Mouse (Mus musculus) cerebellum, adult 9-11 months (tissue): Measurements from ENCODE around the gene Errfi1.

Experiments used
- DNase-seq: peaks from one replicate; pipeline ENCODE4 v3.0.0; 2022

Errfi1 gene

DNA sequence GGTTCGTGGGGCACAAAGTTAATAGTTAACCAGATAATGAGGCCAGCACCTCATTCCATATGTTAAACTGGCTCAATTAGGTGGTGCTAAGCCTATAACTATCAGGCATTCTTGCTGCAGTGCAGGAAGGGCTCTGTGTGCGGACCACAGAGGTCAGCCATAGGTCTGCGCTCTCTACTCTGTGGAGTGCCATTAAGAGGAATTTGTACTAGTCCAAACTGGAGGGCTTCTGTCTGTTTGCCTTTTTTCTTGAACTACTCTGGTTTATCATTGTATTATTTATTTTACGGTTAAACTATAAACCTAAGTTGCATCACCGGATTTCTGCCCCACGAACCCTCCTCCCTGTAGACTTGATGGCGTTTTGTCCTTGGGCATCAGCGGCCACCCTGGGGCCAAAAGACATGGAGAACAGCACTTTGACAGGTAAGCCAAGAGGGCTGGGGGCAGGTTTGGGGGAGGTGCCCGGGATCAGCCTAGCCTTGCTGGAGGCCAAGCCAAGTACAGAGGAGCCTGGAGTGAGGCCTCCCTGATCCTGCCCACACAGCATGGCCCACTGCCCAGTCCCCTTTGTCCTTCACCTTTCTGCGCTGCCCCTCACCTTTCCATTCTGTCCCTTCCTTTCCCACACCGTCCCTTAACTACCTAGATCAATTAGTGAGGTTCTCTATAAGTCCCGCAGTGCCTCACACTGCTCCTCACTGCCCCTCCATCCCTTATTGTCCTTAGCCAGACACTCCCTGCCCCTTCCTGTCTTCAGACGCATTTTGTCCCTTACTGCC, at the start of gene Errfi1:
Gene Errfi1, plus strand, starts transcription at position 240 of the 782 bp plus-strand sequence.
- peak; percentile 49 for DNase-seq

DNA sequence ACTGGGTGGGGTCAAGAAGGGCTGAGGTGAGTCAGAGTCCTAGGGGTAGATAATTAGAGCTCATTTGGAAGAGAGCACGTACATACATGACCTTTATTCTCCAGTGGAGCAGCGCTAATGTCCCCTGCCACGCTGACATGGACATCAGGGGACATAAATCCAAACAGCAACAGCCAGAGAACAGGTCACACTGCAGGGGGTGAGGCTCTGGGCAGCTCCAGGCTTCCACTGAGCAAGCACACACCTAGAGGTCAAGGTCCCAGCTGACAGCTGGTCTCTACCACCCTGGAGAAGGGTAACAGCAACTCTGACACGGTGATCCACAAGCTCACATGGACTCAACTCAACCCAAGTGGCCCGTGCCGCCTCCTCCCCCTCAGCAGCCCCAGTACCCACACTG, 49.5 kb upstream of the Errfi1 start:
- DNase-seq, result no peak

DNA sequence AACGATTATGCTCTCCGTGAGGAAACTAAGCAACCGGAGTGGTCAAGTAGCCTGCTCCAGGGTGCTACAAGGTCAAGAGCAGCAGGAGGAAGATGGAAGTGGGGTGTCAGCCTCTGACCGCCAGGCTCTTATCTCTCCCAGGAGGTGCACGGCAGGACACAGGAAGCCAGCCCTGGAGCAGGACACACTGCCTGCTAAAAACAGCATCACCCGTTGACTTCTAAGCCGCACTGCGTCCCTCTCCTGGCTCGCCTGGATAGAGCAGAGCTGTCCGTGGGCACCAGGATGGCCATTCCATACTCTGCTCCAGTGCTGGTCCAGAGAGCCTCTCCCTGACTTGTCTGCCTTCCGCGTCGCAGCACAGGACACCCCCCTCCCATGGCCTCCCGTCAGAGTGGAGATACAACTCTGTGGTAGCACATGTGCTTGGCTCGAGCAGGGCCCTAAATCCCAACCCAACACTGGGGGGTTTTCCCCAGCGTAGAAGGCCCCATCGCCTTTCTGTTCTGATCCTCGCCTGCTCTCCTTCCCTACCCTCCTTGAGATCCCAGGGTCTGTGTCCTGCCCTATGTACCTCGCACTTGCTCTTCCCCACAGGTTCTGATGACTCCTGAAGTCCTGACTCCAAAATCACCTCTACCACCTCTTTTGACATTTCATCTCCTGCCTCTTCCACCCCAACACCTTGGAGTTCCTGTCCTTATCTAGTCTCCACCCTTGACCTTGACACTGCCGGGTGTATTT, 45.8 kb upstream of the Errfi1 start:
- no peak for DNase-seq

DNA sequence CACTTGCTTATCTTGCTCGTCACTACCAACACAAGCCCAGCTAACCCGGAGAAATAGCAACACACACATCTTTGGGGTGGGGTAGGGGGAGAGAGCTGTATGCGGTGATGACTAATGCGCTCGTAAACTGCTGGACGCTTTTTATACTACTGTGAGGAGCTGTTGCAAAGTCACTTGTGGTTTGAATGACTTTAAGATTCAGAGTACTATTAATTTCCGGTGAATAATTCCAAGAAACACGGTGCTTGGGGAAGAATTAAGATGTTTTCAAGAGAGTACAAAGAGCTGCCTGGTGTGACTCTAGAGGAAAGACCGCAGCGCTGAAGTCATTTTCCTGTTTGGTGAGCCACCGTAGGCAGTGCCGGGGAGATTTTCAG, 45.3 kb upstream of the Errfi1 start:
- DNase-seq, result no peak

DNA sequence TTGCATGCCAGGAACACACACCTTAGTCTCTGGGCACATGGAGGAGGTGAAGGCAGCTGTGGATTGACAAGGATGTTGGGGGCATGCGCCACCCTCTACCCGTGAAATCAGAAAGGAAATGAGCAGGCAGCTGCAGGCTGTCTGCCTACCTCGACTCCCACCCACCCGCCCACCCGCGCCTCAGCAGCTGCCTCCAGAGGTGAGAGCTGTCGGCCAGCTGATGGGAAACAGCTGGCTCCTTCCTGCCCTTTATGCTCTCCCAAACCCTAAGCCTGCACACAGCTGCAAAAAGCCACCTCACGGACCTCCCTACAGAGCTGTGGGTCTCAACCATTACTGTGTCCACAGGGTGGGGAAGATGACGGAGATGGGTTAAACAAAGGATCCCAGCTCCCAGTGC, 44.4 kb upstream of the Errfi1 start:
- no peak for DNase-seq

DNA sequence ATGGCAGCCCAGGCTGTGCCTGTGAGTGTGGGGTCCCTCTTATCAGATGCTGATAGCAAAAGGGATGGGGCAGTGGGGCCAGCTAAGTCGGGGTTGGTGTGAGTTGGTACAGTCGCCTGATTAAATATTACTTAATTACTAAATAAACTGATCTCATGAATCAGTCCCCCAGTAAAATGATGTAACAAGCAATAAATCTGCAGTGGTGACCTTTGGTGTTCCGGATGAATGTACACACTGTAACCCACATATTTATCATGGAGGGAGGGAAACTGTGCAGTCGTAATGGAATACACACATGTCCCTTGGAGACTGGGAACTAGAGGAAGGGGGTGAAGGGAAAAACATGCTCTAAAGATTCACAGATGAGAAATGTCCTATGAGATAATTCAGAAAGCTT, 38.6 kb upstream of the Errfi1 start:
- DNase-seq, result no peak

DNA sequence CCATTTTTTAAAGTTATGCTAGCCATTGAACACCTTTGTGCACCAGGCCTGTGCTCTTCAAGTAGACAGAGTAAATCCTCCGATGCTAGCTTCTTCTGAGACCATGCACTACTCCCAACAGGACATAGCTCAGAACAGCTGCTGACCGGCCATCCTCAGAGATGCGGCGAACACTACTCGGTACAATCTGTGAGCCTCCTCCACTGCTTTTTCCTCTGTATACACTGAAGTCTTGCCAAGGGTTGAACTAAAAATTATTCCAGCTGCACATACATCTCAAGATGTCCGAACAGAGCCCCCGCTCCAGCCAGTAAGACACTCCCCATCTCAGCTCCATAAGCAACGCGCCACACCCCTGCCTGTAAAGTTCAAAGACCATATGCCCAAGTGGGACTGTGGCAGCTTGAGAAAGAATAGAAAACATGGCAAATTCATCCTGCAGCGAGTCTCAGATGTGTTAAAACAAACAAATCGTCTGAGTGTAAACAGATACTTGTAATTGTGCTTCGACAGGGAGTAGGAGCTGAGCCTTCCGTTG, 37.2 kb upstream of the Errfi1 start:
- DNase-seq, result no peak

DNA sequence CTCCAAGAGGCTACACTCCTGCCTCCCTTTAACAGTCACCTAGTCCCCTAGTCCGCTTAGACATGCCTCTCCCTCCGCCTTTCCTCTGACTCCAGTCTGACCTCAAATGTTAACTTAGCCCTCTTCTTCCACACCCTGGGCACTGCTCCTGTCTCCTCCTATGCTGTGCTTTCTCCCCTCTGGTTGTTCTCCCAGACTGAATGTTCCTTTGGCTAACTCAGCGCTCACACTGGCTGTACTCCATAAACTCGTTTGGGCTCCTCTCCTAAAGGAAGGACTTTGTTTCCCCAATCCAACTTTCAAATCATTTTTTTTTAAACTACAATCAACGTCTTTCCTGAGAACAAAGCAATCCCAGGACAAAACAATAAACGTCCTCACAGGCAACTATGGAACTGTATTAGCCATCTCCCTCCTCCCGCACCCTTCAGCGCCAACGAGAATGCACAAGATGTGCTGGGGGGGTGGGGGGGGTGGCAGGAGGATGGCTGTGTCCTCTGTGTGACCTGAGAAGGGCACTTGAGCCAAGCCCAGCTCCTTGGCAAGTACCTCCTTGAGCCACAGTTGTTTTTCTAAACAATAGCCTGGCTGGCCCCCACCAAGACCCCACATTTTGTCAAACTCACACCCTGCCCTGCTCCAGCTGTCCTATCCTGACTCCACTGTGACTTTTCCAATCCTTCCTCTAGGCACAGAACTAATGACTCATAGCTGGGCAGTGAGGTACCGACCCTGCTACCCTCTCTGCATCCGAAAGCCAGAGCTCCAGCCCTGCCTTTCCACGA, 34.4 kb upstream of the Errfi1 start:
- DNase-seq, result no peak

DNA sequence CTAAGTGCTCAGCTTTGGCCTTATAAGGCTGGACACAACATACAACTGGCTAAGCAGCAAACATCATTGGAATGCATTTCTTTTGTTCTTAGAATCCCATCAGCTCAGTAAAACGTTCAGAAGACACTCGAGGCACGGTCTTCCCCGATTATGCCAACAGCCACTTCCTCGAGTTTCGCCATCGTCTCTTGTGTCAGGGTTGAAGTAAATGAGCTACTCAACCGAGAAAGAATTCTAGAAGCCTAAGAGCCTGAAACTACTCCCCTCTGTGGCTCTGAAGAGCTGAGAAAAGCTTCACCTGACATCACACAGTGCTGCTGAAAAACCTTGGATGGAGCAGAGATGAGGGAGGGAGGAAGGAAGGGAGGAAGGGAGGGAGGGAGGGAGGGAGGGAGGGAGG, 32.3 kb upstream of the Errfi1 start:
- no peak for DNase-seq

DNA sequence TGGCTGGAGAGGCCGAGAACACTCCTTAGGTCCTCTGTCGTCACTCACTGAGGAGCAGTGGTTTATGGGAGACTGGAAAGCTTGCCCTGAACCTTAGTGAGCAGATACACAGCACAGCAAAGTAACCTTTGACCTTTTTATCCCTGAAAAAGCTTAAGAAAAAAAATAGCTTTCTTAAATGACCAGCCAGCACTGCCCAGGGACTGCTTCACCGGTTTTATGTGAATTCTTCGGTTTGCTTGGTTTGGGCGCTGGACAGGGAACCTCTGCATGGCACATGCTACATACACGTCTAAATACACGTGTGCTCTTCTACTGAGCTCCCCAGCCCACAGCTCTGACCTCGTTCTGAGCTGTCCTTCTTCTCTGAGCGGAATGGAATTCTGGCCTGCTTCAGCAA, 31.1 kb upstream of the Errfi1 start:
- no peak for DNase-seq

DNA sequence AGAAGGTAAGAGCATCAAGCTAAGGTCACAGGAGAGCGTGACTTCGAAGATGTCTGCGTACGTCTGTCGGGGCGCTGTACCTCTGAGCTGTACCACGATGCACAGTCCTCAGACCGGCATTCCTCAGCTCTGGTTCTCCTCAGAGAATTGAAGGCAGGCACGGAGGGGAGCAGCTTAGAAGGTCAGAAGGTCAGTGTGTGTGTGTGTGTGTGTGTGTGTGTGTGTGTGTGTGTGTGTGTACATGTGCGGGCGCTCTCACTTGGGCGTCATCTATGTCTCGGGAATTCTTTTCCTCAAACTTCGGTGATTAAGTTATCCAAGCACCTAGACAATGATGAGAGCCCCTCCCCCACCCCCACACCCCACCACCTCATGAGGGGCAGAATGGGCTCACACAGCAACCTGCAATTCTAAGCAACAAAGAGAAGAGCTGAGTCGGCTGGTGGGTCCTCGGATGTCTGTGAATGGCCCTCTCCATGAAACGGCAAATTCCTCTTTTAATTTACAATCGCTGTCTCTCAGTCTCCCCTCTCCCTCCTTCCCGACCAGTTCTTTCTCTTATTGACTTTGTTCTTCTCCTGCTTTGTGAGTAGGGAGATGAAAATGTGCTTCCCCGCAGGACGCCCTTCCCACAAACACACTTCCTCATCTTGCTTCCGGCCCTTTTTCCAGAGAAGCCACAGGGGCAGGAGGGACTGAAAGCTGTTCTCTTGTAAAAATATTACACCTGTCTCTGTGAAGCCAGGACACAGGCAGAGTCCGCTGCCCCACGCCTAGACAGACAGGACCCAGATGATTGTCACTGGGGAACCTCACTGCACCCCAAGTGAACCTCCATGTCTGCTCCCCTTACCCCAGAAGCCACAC, 29.9 kb upstream of the Errfi1 start:
- no peak for DNase-seq

DNA sequence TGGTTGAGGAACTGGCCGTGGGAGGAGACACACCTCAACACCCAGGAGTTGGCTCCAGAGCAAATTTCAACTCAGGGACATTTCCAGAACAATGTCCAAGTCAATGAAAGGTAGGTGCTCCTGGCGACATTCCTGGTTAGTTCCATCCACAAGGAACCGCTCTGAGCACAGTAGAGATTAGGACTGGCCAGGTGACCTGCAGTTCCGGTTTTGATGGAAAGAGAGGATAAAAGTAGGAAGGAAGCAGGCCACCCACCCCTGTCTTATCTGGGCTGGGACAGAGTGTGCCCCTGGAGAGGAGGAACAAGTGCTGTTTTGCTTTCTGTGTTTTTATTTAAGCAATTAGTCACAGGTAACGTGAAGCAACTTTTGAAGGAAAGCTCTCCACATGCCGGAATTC, 28.8 kb upstream of the Errfi1 start:
- no peak for DNase-seq

DNA sequence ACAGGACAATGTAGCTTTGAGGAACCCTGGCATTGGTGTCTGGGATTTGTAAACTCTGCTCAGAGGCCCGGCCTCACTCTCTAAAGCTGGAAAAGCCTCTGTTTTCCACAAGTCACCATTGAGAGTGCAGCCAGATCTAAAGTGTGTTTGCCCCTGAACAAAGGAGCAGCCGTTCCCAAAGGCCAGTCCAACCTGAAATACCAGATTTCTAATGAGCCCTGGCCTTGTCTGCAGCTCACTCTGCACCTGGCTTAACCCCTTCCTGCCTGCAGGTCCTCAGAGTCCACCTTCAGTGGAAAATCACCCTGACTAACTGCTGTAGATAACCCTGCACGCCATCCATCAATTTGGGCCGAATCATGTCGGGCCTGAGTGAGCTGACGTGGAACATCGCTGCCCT, 28.2 kb upstream of the Errfi1 start:
- DNase-seq, result no peak

DNA sequence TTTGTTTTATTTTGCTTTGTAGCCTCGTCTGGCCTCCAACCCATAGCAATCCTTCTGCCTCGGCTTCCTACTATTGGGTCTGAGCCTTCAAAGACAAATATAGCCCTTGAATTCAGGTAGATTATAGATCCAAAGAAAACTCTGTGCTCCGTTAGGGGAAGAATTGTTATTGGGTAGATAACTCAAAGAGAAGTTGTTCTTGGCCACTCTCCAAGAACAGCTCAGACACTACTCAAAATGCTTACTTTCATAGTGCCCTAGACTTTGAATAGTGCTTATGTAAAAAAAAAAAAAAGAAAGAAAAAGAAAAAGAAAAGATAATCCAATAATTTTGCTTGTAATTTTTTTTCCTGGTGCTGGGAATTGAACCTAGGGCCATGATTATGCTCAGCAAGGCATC, 22.4 kb upstream of the Errfi1 start:
- no peak for DNase-seq

DNA sequence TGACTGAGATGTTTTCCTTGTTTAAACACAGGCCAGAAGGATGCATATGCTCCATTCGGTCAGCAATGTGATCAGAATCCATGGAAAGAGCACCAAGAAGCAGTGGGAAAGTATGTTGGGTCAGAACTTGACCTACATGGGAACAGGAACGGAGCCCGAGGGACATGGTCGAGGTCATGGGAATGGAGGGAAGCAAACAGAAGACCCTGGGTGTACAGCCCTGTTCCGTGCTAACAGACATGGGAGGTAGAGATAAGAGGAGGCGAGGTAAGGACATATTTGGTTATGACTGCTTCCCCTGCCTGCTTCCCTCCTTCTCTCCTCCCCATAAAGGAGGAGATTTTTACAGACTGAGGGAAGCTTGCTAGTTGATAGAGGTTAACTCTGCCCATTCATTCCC, 21.8 kb upstream of the Errfi1 start:
- DNase-seq, result no peak

DNA sequence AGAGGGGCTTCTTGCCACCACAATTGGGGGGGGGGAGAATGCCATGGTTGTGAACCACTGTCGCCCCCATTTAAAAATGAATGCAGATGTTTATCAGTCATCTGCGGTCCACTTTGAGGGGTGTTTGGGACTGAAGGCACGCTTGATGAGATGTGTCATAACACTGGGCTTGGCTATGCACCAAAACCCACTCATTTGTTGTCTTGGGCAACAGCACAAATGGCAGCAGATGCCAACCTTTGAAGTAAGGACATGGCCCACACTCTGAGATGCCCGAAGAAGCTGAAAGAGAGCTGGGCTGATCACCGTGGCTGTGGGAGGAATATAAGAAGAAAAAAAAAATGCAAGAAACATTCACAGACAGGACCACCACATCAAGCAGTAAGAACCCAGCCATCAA, 18.6 kb upstream of the Errfi1 start:
- DNase-seq, result no peak

DNA sequence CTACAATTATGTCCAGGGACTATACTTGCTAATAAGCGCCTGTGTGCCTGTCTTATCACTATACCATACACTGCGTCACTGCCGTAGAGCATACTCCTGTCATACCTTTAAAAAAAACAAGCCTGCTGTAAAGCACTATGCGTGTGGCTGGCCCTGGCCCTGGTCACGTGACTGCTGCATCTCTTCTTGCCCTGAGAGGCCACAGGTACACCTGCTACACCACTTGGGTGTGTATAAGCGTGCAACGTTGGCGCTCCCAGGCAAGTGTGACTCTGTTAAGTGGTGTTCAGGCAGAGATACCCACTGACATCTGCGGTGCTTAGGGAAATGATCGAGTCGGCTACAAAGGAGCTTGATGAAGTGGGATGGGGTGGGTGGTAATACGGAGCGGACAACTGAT, 17.5 kb upstream of the Errfi1 start:
- DNase-seq, result no peak

DNA sequence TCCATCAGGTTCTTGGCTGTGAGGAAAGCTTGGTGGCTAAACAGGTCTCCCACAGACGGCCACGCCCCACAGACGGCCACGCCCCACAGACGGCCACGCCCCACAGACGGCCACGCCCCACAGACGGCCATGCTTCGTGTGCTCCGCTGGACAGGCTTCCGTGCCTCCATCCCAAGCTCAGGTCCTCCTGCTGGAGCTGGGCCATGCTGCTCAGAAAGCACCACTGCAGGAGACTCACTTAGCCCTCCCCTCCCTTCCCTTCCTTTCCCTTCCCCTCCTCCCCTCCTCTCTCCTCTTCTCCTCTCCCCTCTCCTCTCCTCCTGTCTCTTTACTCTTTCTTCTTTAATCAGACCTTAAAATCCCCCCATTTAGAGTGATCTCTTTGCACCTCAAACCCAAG, 16.8 kb upstream of the Errfi1 start:
- no peak for DNase-seq

DNA sequence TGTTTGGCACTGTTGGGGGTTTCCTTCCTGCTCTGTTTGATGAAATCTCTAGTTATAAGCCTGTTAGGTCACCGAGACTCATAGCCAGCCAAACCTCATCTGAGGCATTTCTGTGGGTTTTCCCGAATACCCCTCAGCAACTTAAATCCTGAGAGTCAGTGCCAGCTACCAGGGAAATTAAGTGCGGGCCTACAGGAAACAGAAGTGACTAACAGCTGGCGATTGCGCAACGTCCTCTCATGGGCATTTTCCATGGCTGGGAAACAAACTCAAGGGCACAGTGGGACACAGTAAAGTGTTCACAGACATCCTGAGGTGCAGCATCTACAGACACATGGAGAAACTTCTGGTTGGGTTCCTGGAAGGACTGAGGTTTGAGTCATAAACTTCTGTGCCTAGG, 16.3 kb upstream of the Errfi1 start:
- no peak for DNase-seq

DNA sequence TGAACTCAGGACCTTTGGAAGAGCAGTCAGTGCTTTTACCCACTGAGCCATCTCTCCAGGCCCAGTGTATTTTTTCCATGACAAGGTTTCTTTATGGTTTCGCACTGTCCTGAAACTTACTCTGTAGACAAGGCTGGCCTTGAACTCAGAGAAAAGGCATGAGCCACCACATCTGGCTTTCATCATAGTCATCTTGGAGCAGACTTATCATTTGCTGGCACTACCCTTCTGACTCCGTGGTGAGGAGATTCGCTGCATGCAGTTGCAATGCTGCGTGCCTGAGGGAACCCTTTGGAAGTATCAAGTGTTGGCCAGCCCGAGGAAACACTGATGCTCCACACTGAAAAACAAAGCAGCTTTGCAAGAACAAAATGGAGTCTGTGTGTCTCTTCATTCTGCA, 11.7 kb upstream of the Errfi1 start:
- DNase-seq, result no peak

DNA sequence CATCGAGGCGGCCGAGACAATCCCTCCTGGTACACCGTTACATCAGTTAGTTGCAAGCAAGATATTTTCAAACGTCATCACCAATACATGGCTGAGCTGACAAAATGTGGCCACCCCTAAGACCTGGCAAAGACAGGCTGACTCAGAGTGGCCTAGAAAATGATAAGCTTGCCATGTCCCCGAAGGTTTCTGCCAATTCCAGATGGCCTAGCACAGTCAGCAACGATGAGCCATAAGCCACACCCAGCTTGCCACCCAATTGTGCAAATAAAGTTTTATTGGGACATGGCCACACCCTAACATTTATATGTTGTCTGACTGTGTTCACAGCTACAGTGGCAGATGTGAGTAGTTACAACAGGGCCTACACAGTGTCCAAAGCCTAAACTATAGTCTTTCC, 10.5 kb upstream of the Errfi1 start:
- DNase-seq, result no peak

DNA sequence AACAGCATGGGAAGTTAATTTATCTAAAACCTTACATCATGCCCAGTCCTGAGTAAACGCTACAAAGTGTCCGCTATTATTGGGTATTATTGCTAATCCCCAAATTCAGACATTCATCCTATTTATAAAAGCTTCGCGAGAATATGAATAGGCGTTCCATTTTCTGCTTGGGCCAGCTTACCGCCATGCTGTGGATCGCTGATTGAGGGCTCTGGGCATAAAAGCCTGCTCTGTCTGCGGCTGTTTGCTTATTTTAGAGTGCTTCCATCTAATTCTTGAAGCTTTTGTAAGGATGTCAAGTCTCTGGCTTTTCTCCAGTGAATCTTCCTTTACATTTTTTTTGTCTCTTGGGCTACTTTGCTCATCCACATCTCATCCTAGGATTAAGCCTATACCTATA, 7.4 kb upstream of the Errfi1 start:
- no peak for DNase-seq

DNA sequence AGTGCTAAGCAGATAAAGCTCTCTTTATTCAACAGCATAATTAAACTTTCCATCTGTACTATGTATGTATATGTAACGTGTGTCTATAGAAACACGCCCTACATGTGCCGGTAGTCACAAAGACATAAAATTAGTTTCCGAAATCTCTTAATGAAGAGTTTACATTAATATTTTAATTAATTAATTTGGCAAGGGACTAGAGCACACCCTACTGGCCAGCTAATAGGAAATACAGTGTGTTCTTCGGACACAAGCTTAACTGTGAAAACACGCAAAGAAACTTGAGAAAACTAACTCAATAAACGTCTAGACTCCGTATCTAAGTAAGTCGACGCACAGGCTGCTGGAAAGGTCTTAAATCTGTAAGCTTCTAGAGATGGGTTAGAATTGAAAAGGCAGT, 3.8 kb upstream of the Errfi1 start:
- no peak for DNase-seq
